Mouse (Mus musculus): ENCODE measurements around the gene Rasl10b. TPM values are rescaled to one million over a fixed set of nuclear protein-coding genes. Genes with fewer than 3 reads are reported as not detected.

Gene Rasl10b
- polyA plus RNA-seq, 1 experiment from 2014 or later = 48.6 TPM

- 0 out of 2 replicates have a peak overlapping the region, but pooled peaks have one; percentile 61 for H3K9ac ChIP-seq
- 31% methylated on average over 11 of the region's 11 CpGs for WGBS
- ATAC-seq (ENCODE audit: low FRiP score, low read depth) = no peak
Observed at GRCm38 (mm10) chr11:83439426-83440060, 30.6 kb downstream of the Rasl10b start.

GRCm38 (mm10) chr11:83440081-83441064 lies 31.4 kb downstream of the Rasl10b start:
- 0% methylated on average over 56 of the region's 75 CpGs for WGBS
- peak overlapping the region; percentile 71 for H3K4me3 ChIP-seq
- H3K27me3 ChIP-seq = peaks cover 38% of the 10 kb centered on the region
- peaks cover 18% of the 10 kb centered on the region for H3K4me1 ChIP-seq (replicated peaks)
- no peaks in the 10 kb centered on the region for H3K36me3 ChIP-seq
- H3K9ac ChIP-seq = peak overlapping the region; percentile 61
- H3K27ac ChIP-seq (replicated peaks) = no peak overlapping the region
- H3K4me2 ChIP-seq = peak overlapping the region; percentile 93
- no peaks in the 10 kb centered on the region for H3K9me3 ChIP-seq
- peak; percentile 96 for ATAC-seq (ENCODE audit: low FRiP score, low read depth)

More at GRCm38 (mm10) chr11:83439426-83440060, 30.6 kb downstream of the Rasl10b start:
- Histone ChIP-seq H3K36me3 (no peaks in the 10 kb centered on the region), H3K9me3 (no peaks in the 10 kb centered on the region), H3K4me2 (peak overlapping the region; percentile 93), H3K27me3 (peaks cover 30% of the 10 kb centered on the region), H3K27ac (replicated peaks) (no peak overlapping the region), H3K4me3 (peak overlapping the region; percentile 71), H3K4me1 (replicated peaks) (peaks cover 13% of the 10 kb centered on the region)

GRCm38 (mm10) chr11:83441235-83441634 lies 32.3 kb downstream of the Rasl10b start:
- Histone ChIP-seq H3K4me2 (peak overlapping the region; percentile 93), H3K9me3 (no peaks in the 10 kb centered on the region), H3K27me3 (peaks cover 42% of the 10 kb centered on the region), H3K4me1 (replicated peaks) (peaks cover 18% of the 10 kb centered on the region), H3K27ac (replicated peaks) (no peak overlapping the region), H3K36me3 (no peaks in the 10 kb centered on the region), H3K9ac (no peak overlapping the region), H3K4me3 (peak overlapping the region; percentile 71; the same call in 1 of the 2 replicates)
- ATAC-seq (ENCODE audit: low FRiP score, low read depth) = no peak
- 32% methylated on average over 7 of the region's 7 CpGs for WGBS

- Histone ChIP-seq H3K9ac (no peak overlapping the region; the same call in 1 of the 2 replicates), H3K9me3 (no peaks in the 10 kb centered on the region), H3K4me2 (peak overlapping the region; percentile 55), H3K4me3 (peak overlapping the region; percentile 30), H3K27me3 (peaks cover 47% of the 10 kb centered on the region), H3K36me3 (no peaks in the 10 kb centered on the region), H3K27ac (replicated peaks) (no peak overlapping the region), H3K4me1 (replicated peaks) (peaks cover 18% of the 10 kb centered on the region)
- 12% methylated on average over 29 of the region's 29 CpGs for WGBS
- ATAC-seq (ENCODE audit: low FRiP score, low read depth) = peak; percentile 40; the same call in 1 of the 2 replicates
Observed at GRCm38 (mm10) chr11:83442596-83443267, 33.8 kb downstream of the Rasl10b start.

GRCm38 (mm10) chr11:83443824-83444223 lies 34.9 kb downstream of the Rasl10b start:
- Histone ChIP-seq H3K4me3 (no peak overlapping the region), H3K9me3 (no peaks in the 10 kb centered on the region), H3K27ac (replicated peaks) (no peak overlapping the region), H3K4me1 (replicated peaks) (peaks cover 24% of the 10 kb centered on the region), H3K9ac (no peak overlapping the region), H3K36me3 (no peaks in the 10 kb centered on the region), H3K27me3 (peaks cover 47% of the 10 kb centered on the region), H3K4me2 (no peak overlapping the region)
- WGBS = 18% methylated on average over 7 of the region's 7 CpGs
- no peak for ATAC-seq (ENCODE audit: low FRiP score, low read depth)

GRCm38 (mm10) chr11:83445001-83445400 lies 36.1 kb downstream of the Rasl10b start:
- no peak for ATAC-seq (ENCODE audit: low FRiP score, low read depth)
- H3K4me3 ChIP-seq = peak overlapping the region; percentile 19
- H3K9me3 ChIP-seq = no peaks in the 10 kb centered on the region
- H3K27me3 ChIP-seq = peaks cover 47% of the 10 kb centered on the region
- no peaks in the 10 kb centered on the region for H3K36me3 ChIP-seq
- peak overlapping the region; percentile 41 for H3K4me2 ChIP-seq
- no peak overlapping the region for H3K27ac ChIP-seq (replicated peaks)
- 31% methylated on average over 19 of the region's 19 CpGs for WGBS
- H3K9ac ChIP-seq = peak overlapping the region; percentile 19; the same call in 1 of the 2 replicates
- peaks cover 26% of the 10 kb centered on the region for H3K4me1 ChIP-seq (replicated peaks)

GRCm38 (mm10) chr11:83447612-83448011 lies 38.7 kb downstream of the Rasl10b start:
- Histone ChIP-seq H3K27me3 (peaks cover 35% of the 10 kb centered on the region), H3K9ac (no peak overlapping the region), H3K9me3 (no peaks in the 10 kb centered on the region), H3K4me1 (replicated peaks) (peaks cover 18% of the 10 kb centered on the region), H3K4me3 (no peak overlapping the region), H3K4me2 (no peak overlapping the region), H3K36me3 (no peaks in the 10 kb centered on the region), H3K27ac (replicated peaks) (no peak overlapping the region)
- ATAC-seq (ENCODE audit: low FRiP score, low read depth) = no peak
- WGBS = 72% methylated on average over 10 of the region's 10 CpGs

- WGBS = 34% methylated on average over 16 of the region's 16 CpGs
- H3K4me3 ChIP-seq = no peak overlapping the region
- ATAC-seq (ENCODE audit: low FRiP score, low read depth) = no peak; the same call in 1 of the 2 replicates
Observed at GRCm38 (mm10) chr11:83448021-83448926, 39.3 kb downstream of the Rasl10b start.

GRCm38 (mm10) chr11:83448927-83449236 lies 39.9 kb downstream of the Rasl10b start:
- Histone ChIP-seq H3K4me1 (replicated peaks) (peaks cover 15% of the 10 kb centered on the region), H3K36me3 (no peaks in the 10 kb centered on the region), H3K27me3 (peaks cover 23% of the 10 kb centered on the region), H3K9me3 (no peaks in the 10 kb centered on the region), H3K4me2 (no peak overlapping the region), H3K4me3 (no peak overlapping the region), H3K9ac (no peak overlapping the region), H3K27ac (replicated peaks) (0 out of 2 replicates have a peak overlapping the region, but pooled peaks have one; percentile 31)
- peak; percentile 61; the same call in 1 of the 2 replicates for ATAC-seq (ENCODE audit: low FRiP score, low read depth)

More at GRCm38 (mm10) chr11:83448021-83448926, 39.3 kb downstream of the Rasl10b start:
- Histone ChIP-seq H3K4me2 (no peak overlapping the region), H3K27ac (replicated peaks) (peak overlapping the region; percentile 31; the same call in 1 of the 2 replicates), H3K36me3 (no peaks in the 10 kb centered on the region), H3K27me3 (peaks cover 29% of the 10 kb centered on the region), H3K4me1 (replicated peaks) (peaks cover 15% of the 10 kb centered on the region), H3K9me3 (no peaks in the 10 kb centered on the region), H3K9ac (no peak overlapping the region)

GRCm38 (mm10) chr11:83449298-83449697 lies 40.4 kb downstream of the Rasl10b start:
- Histone ChIP-seq H3K36me3 (no peaks in the 10 kb centered on the region), H3K4me1 (replicated peaks) (peaks cover 18% of the 10 kb centered on the region), H3K4me2 (no peak overlapping the region), H3K9ac (no peak overlapping the region), H3K9me3 (no peaks in the 10 kb centered on the region), H3K27ac (replicated peaks) (no peak overlapping the region), H3K4me3 (no peak overlapping the region), H3K27me3 (peaks cover 19% of the 10 kb centered on the region)
- WGBS = 59% methylated on average over 4 of the region's 4 CpGs
- no peak for ATAC-seq (ENCODE audit: low FRiP score, low read depth)

- Histone ChIP-seq H3K9ac (no peak overlapping the region), H3K4me1 (replicated peaks) (peaks cover 14% of the 10 kb centered on the region), H3K4me2 (no peak overlapping the region), H3K9me3 (no peaks in the 10 kb centered on the region), H3K27me3 (peaks cover 7% of the 10 kb centered on the region), H3K27ac (replicated peaks) (no peak overlapping the region), H3K4me3 (no peak overlapping the region), H3K36me3 (no peaks in the 10 kb centered on the region)
- ATAC-seq (ENCODE audit: low FRiP score, low read depth) = no peak
- 33% methylated on average over 1 of the region's 1 CpGs for WGBS
Observed at GRCm38 (mm10) chr11:83450550-83450949, 41.6 kb downstream of the Rasl10b start.
